Mouse (Mus musculus) spleen, postnatal 10 days (tissue): ENCODE measurements around the gene Nkd1.

ENCODE experiments used
- DNase-seq, 2 experiments: peaks; one replicate each; pipeline ENCODE4 v3.0.0; 2021 to 2022; ENCODE audit warnings: low spot score in 2 of 2

Gene Nkd1

DNA sequence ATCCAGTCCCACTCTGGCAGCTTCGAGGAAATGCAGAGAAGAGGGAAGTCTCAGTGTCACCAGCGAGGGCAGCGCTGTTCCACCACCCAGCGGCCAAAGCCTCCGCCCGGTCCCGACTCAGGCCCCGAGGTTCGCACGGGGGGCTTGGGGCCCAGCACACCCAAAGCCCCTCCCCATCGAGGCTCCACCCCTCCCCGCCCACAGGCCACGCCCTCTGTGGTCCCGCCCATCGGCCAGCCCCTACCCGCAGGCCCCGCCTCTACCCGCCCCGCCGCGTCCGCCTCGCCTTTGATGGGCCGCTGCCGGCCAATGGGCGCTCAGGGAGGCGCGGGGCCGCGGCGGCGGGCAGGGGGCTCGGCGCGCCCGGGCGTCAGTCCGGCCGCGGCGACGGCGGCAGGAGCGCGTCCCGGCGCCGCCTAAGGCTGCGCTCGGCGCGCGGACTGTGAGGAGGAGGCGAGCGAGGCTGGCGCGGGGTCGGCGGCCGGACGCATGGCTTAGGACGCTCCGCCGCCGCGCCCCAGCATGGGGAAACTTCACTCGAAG lies at the start of gene Nkd1:
TSS of gene Nkd1 (plus strand) at position 370 of the 543 bp plus-strand sequence.
- peak; percentile 28 to 79 for DNase-seq

DNA sequence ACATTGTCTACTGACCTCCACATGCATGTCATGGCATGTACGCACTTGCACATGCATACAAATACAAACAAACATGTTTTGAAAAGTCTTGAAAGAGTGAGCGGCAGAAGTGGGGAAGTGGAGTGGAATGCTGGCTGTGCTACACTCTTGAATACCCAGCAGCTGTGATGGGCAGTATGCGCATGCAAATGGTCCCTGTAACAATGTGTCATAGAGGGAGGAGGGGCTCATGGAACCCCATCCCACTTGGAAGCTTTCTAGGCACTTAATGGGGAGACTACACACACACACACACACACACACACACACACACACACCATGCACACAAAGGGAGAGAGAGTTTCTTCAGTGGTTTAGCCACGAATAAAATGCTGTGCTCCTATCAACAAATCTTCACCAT lies 39.9 kb upstream of the Nkd1 start:
- DNase-seq: no peak

DNA sequence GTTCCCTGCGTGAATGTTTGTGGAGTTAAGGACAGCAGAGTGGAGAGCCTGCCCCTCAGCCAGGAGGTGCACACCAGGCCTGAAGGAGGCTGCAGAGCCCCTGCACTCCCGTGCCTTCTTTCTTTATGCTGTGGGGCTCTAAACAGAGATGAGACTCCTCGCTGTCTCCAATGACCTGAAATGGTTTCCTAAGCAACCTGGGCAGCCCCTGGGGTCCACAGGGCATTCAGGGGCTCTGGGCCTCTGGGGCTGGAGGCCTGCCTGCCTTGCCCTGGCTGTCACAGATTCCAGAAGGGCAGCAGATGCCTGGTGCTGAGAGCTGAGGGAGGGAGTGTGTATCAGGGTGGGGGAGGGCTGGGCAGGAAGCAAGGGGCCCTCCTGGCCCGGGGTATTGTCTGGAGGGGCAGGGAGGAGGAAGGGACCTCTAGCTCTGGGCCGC lies 32.7 kb upstream of the Nkd1 start:
- DNase-seq: no peak

- no peak for DNase-seq
Measured at GRCm38 (mm10) chr8:88494076-88494475, 27.1 kb upstream of the Nkd1 start.

DNA sequence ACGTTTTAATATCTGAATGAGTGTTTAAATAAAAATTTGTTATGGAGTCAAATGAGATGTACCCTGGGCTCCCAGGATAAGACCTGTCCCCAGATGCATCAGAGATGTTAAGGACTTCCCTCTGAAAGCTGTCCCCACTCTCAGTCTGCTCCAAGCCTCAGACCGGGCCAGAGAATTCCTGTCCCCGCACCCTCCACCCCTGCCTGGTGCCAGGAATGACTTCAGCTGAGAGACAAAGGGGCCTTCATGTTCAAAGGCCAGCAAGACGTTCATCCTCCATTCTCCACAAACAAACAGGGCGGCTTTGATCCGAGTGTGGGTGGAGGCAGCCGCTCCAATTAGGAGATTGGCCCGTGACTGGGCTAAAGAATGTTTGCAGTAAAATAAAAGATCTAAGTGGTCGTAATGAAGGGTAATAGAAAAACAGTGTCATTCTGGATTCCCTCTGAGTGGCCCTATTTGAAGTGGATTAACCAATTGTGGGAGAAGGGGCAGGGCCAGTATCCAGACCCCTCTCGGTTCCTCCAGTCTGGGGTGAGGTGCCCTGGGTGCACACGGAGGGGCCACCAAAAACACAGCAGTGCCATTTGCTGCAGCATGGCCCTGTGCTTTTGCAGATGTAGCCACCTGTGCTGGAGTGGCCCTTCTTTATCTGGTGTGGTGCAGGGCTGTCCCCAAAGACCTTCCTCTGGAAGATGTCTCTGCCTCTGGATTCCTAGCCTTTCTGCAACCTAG lies 25.9 kb upstream of the Nkd1 start:
- no peak for DNase-seq

- DNase-seq: no peak
Measured at GRCm38 (mm10) chr8:88502143-88502542, 19.0 kb upstream of the Nkd1 start.

DNA sequence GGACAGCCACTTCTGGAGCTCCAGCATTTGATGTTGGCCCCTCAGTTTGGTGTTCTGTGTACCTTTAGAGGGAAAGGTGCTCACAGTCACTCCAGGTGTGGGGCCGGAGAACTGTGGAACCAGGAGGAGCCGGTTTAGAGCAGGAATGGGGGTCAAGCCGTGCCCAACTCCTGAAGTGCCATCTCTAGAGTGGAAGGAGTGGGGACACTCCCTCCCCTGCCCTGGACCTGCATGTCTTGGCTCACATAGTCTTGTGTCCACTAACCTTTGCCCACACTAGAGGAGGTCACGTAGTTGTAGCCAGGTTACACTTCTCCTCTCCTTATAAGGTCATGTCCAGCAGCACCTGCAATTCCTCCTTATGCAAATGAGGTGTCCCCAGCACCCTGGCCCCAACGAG lies 14.2 kb upstream of the Nkd1 start:
- no peak for DNase-seq

GRCm38 (mm10) chr8:88511061-88511460 lies 10.1 kb upstream of the Nkd1 start:
- no peak for DNase-seq

DNA sequence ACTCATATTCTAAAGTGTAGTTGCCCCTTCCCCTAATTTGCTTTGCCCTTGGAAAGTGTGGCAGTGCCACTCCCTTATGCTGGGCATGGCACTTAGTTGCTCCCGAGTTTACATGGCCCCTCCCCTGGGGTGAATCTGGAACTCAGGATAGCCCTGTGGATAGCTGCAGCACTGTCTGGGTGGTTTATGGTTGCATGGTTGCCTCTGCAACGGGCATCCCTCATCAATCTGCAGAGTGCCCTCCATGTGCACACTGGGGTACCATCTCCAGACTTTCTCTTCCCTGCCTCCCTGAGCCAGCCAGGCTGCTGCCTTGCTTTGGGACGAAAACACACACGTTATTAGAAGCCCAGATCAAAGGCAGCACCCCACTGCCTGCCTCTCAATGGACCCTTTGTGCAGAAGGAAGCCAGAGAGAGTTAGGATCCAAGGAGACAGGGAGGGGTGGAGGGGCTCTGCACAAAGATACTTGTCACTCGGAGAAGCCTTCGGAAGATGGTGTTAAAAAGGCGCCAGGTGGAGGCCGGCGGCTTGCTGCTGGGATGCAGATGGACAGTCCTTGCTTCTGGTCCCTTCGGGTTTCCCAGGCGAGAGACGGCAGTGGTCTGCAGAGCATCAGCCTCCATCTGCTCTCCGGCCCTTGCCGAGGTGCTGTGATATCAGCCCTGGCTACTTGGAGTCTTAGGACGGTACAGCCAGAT lies 8.9 kb upstream of the Nkd1 start:
- no peak for DNase-seq

GRCm38 (mm10) chr8:88518047-88518446 lies 3.1 kb upstream of the Nkd1 start:
- no peak for DNase-seq

DNA sequence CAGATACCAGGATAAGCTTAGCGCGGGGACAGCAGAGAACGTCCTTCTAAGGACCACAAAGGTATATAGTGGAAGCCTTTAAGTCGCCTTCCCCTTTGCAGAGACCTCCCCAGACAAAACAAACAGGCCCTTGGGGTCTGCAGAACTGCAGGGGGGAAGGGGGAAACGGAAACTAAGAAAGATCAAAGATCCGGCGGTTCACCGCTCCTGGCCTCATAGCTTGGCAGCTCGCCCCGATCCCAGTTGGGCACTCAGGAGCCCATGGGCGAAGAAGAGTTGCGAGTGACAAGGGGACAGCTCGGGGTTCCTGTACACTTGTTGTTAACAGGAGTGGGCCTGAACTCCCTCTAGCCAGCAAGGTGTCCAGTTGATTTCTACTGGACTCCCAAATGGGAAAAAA lies 773 bp upstream of the Nkd1 start:
- no peak for DNase-seq

- DNase-seq: peak in 1 of 2 experiments; percentile 39
Measured at GRCm38 (mm10) chr8:88521541-88522414, 624 bp downstream of the Nkd1 start.

DNA sequence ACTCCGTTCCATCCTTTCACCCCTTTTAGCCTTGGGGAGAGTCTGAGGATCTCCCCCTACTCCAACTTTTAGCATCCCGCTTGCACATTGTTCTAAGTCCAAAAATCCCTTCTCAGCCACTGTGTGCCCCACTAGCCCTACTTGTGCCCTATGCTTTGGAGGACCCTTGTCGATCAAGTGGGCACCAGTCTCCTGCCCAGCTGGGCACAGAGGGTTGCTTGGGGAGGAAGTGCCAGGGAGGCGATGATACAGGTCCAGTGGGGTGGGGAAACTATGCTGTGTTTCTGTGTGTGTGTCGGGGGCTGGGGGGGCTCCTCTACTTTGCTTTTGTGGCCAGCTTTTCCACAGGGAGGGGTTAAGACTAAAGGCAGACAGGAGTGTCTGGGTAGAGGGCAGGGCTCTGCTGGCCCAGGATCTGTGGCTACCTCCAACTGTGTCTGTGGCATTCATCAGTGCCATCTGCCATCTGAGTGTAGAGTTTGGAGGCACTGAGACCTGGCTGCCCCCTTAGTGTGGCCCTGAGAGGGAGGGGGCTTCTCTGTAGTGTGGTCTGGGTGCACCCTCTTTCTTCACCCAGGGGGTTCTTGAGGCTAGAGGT lies 1.4 kb downstream of the Nkd1 start:
- no peak for DNase-seq

- DNase-seq: no peak
Measured at GRCm38 (mm10) chr8:88523621-88524020, 2.5 kb downstream of the Nkd1 start.

DNA sequence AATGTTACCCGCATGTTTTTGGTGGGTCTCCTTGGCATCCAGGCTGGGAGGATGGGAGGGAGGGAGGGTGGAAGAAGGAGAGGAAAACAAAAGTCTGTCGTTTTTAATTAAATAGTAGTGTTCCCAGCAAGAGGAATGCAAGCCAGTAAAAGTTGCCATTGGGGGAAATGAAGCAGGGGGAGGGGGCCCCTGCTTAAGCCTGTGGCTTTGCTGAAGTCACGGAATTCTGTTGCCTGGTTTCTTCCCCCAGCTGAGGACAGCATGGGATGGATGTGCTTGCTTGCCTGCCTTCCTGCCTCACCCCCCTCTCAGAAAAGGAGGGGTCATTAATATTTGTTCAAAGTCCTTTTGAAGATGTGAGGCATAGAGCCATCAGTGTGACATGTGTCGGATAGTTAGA lies 3.0 kb downstream of the Nkd1 start:
- no peak for DNase-seq

DNA sequence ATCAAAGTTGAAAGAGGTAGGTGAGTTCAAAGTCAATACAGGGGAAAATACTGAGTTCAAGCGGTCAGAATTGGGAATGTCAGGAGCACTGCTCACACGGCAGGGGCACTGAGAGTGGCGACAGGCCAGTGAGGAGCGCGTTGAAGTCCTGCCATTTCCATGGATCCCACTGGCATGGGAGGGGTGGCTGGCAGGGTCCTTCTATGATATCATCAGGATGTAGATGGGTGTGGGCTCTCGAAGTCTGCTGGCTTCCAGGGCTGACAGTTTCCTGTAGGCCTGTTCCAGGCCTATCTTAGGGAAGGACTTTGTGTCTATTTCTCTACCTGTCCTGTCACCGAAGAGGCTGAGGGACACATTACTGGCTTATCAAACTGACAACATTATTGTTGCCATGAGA lies 3.7 kb downstream of the Nkd1 start:
- no peak for DNase-seq

DNA sequence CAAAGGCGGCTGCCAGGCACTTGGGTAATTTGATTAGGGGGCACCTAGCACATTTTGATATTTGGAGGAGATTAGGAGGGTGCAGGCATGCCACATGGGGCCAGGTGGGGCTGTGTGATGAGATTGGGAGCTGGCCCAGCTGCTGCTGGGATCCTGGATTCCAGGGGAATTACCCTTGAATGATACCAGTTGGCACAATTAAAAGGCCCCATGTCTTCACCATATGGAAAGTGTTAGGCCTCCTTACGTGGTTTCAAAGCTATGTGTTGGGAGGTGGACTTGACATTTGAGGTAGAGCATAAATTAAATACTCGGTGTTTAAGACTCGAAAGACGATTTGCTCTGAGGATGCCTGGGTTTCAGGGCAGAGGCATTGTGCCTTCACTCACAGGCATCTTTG lies 5.1 kb downstream of the Nkd1 start:
- no peak for DNase-seq

DNA sequence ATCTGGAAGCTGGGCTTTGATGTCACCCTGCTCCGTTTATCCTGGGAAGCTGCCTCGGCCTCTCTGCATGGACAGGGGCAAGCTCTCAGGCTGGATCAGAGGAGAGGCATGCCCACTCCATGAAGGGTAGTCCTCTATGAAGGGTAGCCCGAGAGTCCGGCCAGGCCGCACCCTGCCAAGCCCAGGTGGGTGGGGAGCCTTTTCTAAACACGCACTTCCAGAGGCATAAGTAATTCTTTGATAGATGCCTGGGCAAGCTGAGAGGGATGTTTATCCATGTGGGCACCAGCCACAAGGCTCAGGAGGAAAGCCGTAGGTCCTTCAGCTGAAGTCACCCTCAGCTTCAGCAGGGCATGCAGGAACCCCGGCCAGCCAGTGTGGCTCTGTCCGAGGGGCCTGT lies 7.0 kb downstream of the Nkd1 start:
- no peak for DNase-seq

DNA sequence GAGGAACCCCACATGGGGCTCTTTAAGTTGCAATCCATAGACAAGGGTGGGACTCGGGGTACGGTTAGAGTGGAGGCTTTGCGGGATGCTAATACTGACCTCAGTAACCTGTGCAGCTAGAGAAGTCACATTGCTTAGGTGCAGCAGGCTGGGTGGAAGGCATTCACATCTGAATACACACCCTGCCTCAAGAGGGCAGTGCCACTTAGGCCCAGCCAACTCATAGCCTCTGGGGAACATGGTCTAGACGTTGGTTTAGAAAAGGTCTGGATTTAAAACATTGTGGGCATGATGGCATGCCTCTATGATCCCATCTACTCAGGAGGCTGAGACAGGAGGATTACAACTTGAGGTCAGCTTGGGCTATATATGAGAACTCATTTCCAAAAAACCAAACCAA lies 8.6 kb downstream of the Nkd1 start:
- no peak for DNase-seq

DNA sequence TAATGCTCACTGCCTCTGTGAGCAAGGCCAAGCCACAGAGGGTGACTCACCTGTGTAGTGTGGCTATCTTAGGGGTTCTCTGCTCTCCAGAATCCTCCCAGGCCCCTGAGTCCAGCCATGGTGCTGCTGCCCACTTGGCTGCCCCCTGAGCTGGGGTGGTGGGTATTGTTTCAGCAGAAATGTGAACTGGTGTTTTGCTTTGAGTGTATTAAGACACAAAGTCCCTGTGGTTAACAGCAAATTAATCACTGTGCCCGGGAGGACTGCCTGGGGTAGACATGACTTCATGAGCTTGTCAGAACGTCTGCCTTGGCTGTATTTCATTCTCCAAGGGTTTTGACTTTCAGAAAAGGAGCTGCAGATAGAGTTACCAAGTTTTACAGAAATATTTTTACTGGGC lies 15.9 kb downstream of the Nkd1 start:
- no peak for DNase-seq
